Mouse (Mus musculus): ENCODE measurements around the gene Hinfp. TPM values are rescaled to one million over a fixed set of nuclear protein-coding genes. Genes with fewer than 3 reads are reported as not detected.

Hinfp gene
- polyA plus RNA-seq, 1 experiment from 2014 or later, result 6.3 TPM

DNA sequence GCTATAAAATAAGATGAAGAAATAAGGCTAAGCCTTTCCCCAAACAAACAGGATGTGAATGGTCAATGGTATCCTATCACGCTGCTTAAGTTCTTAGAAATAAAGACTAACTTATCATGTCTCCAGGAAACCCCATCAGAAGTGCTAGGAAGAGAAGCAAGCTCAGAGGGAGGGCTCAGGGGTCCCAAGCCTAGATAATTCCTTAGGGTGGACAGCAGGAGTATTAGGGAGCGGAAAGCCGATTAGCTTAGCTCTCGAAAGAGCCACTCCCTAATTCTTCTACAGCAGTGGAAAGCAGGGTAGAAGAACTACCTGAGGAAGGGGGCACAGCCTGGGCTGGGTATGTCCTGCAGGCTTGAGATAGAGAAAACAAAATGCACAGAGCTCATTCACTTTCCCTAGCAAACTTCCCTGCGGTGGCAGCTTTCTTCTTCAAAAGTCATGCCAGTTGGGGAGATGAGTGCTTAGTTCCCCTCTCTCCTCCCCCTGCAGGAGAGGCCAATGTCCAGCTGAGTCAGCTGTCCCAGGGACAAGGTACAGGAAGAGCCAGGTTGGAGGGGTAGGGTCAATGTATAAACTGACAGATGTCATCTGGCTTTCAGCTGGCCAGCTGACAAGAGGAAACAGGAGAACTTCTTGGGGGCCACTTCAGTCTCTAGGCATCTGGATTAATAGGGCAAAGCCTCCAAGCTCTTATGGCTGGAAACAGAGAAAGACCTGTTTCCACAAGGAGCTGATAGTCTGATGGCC lies 12.8 kb upstream of the Hinfp start:
- WGBS (ENCODE audit: insufficient replicate concordance), result 56% methylated on average over 5 of the region's 5 CpGs
- peaks cover 40% of the 10 kb centered on the region for H3K4me1 ChIP-seq (ENCODE audit: insufficient read depth)
- H3K36me3 ChIP-seq (replicated peaks; ENCODE audit: insufficient read depth, low read length), result peaks cover 38% of the 10 kb centered on the region
- H3K4me3 ChIP-seq (ENCODE audit: low read depth, low read length), result peak overlapping the region; percentile 95
- H3K9me3 ChIP-seq (ENCODE audit: low read length), result no peaks in the 10 kb centered on the region
- H3K9ac ChIP-seq (replicated peaks), result peak overlapping the region; percentile 81
- peak; percentile 57 for DNase-seq
- TF ChIP-seq EP300 (IDR thresholded peaks at IDR 0.05; ENCODE audit: low read depth) (peak; percentile 69), CTCF (IDR thresholded peaks at IDR 0.05; ENCODE audit: low read depth) (no peak)
- H3K27ac ChIP-seq (ENCODE audit: low read depth), result peak overlapping the region; percentile 85
- peak overlapping the region; percentile 92 for H3K4me2 ChIP-seq (ENCODE audit: low read depth, low read length)
- H3K27me3 ChIP-seq (ENCODE audit: insufficient read depth, low read length), result no peaks in the 10 kb centered on the region
- ATAC-seq, result peak; percentile 35

GRCm38 (mm10) chr9:44317452-44317851 lies 12.0 kb upstream of the Hinfp start:
- ATAC-seq, result no peak
- peak overlapping the region; percentile 85 for H3K27ac ChIP-seq (ENCODE audit: low read depth)
- TF ChIP-seq CTCF (IDR thresholded peaks at IDR 0.05; ENCODE audit: low read depth) (no peak), EP300 (IDR thresholded peaks at IDR 0.05; ENCODE audit: low read depth) (no peak)
- peak overlapping the region; percentile 95 for H3K4me3 ChIP-seq (ENCODE audit: low read depth, low read length)
- H3K4me1 ChIP-seq (ENCODE audit: insufficient read depth), result peaks cover 40% of the 10 kb centered on the region
- no peaks in the 10 kb centered on the region for H3K9me3 ChIP-seq (ENCODE audit: low read length)
- 88% methylated on average over 4 of the region's 4 CpGs for WGBS (ENCODE audit: insufficient replicate concordance)
- peak overlapping the region; percentile 92 for H3K4me2 ChIP-seq (ENCODE audit: low read depth, low read length)
- peaks cover 42% of the 10 kb centered on the region for H3K36me3 ChIP-seq (replicated peaks; ENCODE audit: insufficient read depth, low read length)
- DNase-seq, result no peak
- H3K9ac ChIP-seq (replicated peaks), result peak overlapping the region; percentile 81
- H3K27me3 ChIP-seq (ENCODE audit: insufficient read depth, low read length), result no peaks in the 10 kb centered on the region

DNA sequence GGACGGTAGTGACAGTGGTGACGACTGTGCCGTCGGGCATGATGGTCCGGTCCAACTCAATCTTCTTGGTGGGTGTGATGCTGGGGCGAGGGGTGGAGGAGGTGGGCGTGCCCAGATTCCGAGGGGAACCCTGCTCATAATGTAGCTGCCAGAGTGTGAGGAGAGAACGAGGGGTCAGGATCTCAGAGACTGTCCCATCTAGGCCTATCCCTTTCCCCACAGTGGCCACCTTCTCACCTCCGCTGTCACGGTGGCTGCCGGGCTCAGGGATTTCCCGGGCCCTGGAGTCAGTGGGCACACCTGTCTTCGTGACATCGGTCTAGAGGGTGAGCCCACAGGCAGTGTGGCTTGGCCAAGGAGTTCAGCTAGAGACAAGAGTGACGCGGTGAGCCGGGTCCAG lies 9.4 kb upstream of the Hinfp start:
- no peak overlapping the region for H3K9ac ChIP-seq (replicated peaks)
- H3K4me2 ChIP-seq (ENCODE audit: low read depth, low read length), result no peak overlapping the region
- no peak for ATAC-seq
- H3K4me1 ChIP-seq (ENCODE audit: insufficient read depth), result peaks cover 40% of the 10 kb centered on the region
- no peak for TF ChIP-seq EP300 (IDR thresholded peaks at IDR 0.05; ENCODE audit: low read depth)
- no peaks in the 10 kb centered on the region for H3K9me3 ChIP-seq (ENCODE audit: low read length)
- no peak overlapping the region for H3K4me3 ChIP-seq (ENCODE audit: low read depth, low read length)
- DNase-seq, result no peak
- H3K27me3 ChIP-seq (ENCODE audit: insufficient read depth, low read length), result no peaks in the 10 kb centered on the region
- WGBS (ENCODE audit: insufficient replicate concordance), result 93% methylated on average over 18 of the region's 18 CpGs
- no peak overlapping the region for H3K27ac ChIP-seq (ENCODE audit: low read depth)
- peaks cover 57% of the 10 kb centered on the region for H3K36me3 ChIP-seq (replicated peaks; ENCODE audit: insufficient read depth, low read length)

GRCm38 (mm10) chr9:44314257-44314547 lies 8.7 kb upstream of the Hinfp start:
- Histone ChIP-seq H3K27ac (ENCODE audit: low read depth) (no peak overlapping the region), H3K4me1 (ENCODE audit: insufficient read depth) (peaks cover 41% of the 10 kb centered on the region), H3K4me3 (ENCODE audit: low read depth, low read length) (no peak overlapping the region), H3K9ac (replicated peaks) (no peak overlapping the region), H3K27me3 (ENCODE audit: insufficient read depth, low read length) (no peaks in the 10 kb centered on the region), H3K4me2 (ENCODE audit: low read depth, low read length) (no peak overlapping the region), H3K9me3 (ENCODE audit: low read length) (no peaks in the 10 kb centered on the region), H3K36me3 (replicated peaks; ENCODE audit: insufficient read depth, low read length) (peaks cover 57% of the 10 kb centered on the region)
- ATAC-seq (no peak), DNase-seq (no peak)
- WGBS (ENCODE audit: insufficient replicate concordance), result 87% methylated on average over 4 of the region's 4 CpGs
- TF ChIP-seq EP300 (IDR thresholded peaks at IDR 0.05; ENCODE audit: low read depth) (no peak), CTCF (IDR thresholded peaks at IDR 0.05; ENCODE audit: low read depth) (no peak)

GRCm38 (mm10) chr9:44313476-44314256 lies 8.2 kb upstream of the Hinfp start:
- Histone ChIP-seq H3K4me3 (ENCODE audit: low read depth, low read length) (no peak overlapping the region), H3K36me3 (replicated peaks; ENCODE audit: insufficient read depth, low read length) (peaks cover 57% of the 10 kb centered on the region), H3K9me3 (ENCODE audit: low read length) (no peaks in the 10 kb centered on the region), H3K9ac (replicated peaks) (no peak overlapping the region), H3K4me1 (ENCODE audit: insufficient read depth) (peaks cover 37% of the 10 kb centered on the region), H3K4me2 (ENCODE audit: low read depth, low read length) (no peak overlapping the region), H3K27me3 (ENCODE audit: insufficient read depth, low read length) (no peaks in the 10 kb centered on the region), H3K27ac (ENCODE audit: low read depth) (no peak overlapping the region)
- TF ChIP-seq CTCF (IDR thresholded peaks at IDR 0.05; ENCODE audit: low read depth) (no peak), EP300 (IDR thresholded peaks at IDR 0.05; ENCODE audit: low read depth) (no peak)
- no peak for DNase-seq
- WGBS (ENCODE audit: insufficient replicate concordance), result 88% methylated on average over 19 of the region's 19 CpGs
- ATAC-seq, result no peak

Data from liver, postnatal 0 days (tissue).